ENCODE assay signal across 29 mouse cellular contexts in the genomic region with DNA sequence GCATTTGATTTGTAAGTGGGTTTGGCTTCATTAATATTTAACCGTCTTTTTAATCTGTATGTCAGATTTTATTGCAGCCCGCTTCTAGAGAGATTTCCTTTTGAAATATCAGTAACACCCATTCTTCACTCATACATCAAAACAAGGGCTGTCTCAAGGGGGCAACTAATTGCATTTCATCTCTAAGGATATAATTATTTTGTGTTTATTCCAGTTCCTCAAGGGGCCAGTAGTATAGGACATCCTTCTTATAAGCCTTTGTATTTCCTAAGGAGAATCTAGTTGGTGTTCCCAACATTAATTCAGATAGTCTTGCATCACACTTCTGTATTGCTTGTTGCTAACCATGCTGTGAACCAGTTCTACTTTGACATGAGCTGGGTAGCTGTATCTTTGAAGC.
"Had no signal": no experiment of that assay in that cellular context is flagged by ENCODE, and none has a peak within 500 bp of the region (broad histone marks: within the 10 kb centered on the region; RNA-seq: fewer than 3 reads in every experiment).

No protein-coding gene starts in this region.

- H3K4me2 ChIP-seq: embryonic facial prominence, embryonic 12.5 days; embryonic facial prominence, embryonic 13.5 days; embryonic facial prominence, embryonic 15.5 days; forebrain, embryonic 12.5 days; forebrain, embryonic 13.5 days; forebrain, embryonic 15.5 days had no signal

- H3K4me3 ChIP-seq: embryonic facial prominence, embryonic 12.5 days; embryonic facial prominence, embryonic 13.5 days; embryonic facial prominence, embryonic 15.5 days; erythroblast, embryonic 14.5 days; forebrain, embryonic 10.5 days; forebrain, embryonic 12.5 days; forebrain, embryonic 13.5 days; forebrain, embryonic 15.5 days; gastrocnemius, adult 2 months; heart, adult 2 months had no signal

- H3K4me1 ChIP-seq: embryonic facial prominence, embryonic 12.5 days; embryonic facial prominence, embryonic 13.5 days; embryonic facial prominence, embryonic 15.5 days; forebrain, embryonic 10.5 days; forebrain, embryonic 12.5 days; forebrain, embryonic 13.5 days; forebrain, embryonic 15.5 days had no signal

- H3K27ac ChIP-seq: embryonic facial prominence, embryonic 12.5 days; embryonic facial prominence, embryonic 13.5 days; embryonic facial prominence, embryonic 15.5 days; forebrain, embryonic 10.5 days; forebrain, embryonic 12.5 days; forebrain, embryonic 13.5 days; forebrain, embryonic 15.5 days; gastrocnemius, adult 2 months; heart, adult 2 months had no signal

- H3K36me3 ChIP-seq: embryonic facial prominence, embryonic 12.5 days; embryonic facial prominence, embryonic 13.5 days; embryonic facial prominence, embryonic 15.5 days; forebrain, embryonic 10.5 days; forebrain, embryonic 12.5 days; forebrain, embryonic 15.5 days had no signal

- H3K9ac ChIP-seq: embryonic facial prominence, embryonic 12.5 days; embryonic facial prominence, embryonic 13.5 days; embryonic facial prominence, embryonic 15.5 days; forebrain, embryonic 12.5 days; forebrain, embryonic 13.5 days; forebrain, embryonic 15.5 days; forebrain, postnatal 0 days had no signal

- H3K9me3 ChIP-seq: embryonic facial prominence, embryonic 12.5 days; embryonic facial prominence, embryonic 13.5 days; embryonic facial prominence, embryonic 15.5 days; forebrain, embryonic 10.5 days; forebrain, embryonic 12.5 days; forebrain, embryonic 13.5 days; forebrain, embryonic 15.5 days had no signal

- ATAC-seq: forebrain, embryonic 13.5 days; forebrain, embryonic 14.5 days; forebrain, embryonic 15.5 days; forebrain, embryonic 16.5 days; forebrain, postnatal 0 days had no signal

- H3K27me3 ChIP-seq: embryonic facial prominence, embryonic 12.5 days; embryonic facial prominence, embryonic 13.5 days; embryonic facial prominence, embryonic 15.5 days; forebrain, embryonic 12.5 days; forebrain, embryonic 13.5 days; forebrain, embryonic 15.5 days had no signal

- DNase-seq: cerebellum, adult 18-20 months; cerebellum, adult 2 months; cerebellum, adult 8-10 months; cerebellum, adult 9-10 months; cerebellum, adult 9-11 months; cerebellum, postnatal 10 days; cerebellum, postnatal 14 days; cerebellum, postnatal 25 days; cerebellum, postnatal 36 days; embryo, embryonic 11 days; forebrain, postnatal 0 days; gastrocnemius, adult 2 months; gastrocnemius, postnatal 10 days; gastrocnemius, postnatal 14 days; gastrocnemius, postnatal 25 days; gastrocnemius, postnatal 36 days; heart, adult 11 months; heart, adult 18-20 months; heart, adult 2 months had no signal
